Mouse (Mus musculus): ENCODE data around the gene Gpr176. TPM values are rescaled to one million over a fixed set of nuclear protein-coding genes. Genes with fewer than 3 reads are reported as not detected.

The Gpr176 gene
- polyA plus RNA-seq, 1 experiment from 2014 or later = 0.17 TPM

DNA sequence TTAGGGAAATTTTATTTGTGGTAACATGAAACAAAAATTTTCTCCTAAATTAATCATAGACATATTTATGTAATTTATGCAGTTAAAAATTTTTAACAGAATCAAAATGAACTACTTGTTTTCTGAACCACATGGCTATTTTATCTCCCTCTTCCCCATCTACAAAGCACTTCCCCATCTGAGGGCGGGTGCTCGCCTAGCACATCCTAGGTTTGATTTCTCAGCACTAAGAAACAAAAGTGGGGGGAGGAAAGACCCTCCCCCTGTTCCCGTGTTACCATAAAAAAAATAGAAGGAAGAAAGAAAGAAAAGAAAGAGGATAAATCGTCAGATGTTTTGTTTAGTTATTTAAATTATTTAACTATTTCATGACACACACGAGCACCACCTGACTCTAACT lies 18.0 kb upstream of the Gpr176 start:
- no peak overlapping the region for H3K4me3 ChIP-seq
- H3K9me3 ChIP-seq = peaks cover 10% of the 10 kb centered on the region; the same call in 1 of the 2 replicates
- H3K36me3 ChIP-seq (replicated peaks) = 0 out of 2 replicates have a peak, but pooled peaks cover 4% of the 10 kb centered on the region
- H3K4me1 ChIP-seq = peaks cover 24% of the 10 kb centered on the region
- no peak for DNase-seq (ENCODE audit: low spot score)
- no peak overlapping the region for H3K27ac ChIP-seq (replicated peaks)
- 84% methylated on average over 5 of the region's 5 CpGs for WGBS
- H3K27me3 ChIP-seq (replicated peaks; ENCODE audit: low read depth, poor library complexity, severe bottlenecking) = no peaks in the 10 kb centered on the region

DNA sequence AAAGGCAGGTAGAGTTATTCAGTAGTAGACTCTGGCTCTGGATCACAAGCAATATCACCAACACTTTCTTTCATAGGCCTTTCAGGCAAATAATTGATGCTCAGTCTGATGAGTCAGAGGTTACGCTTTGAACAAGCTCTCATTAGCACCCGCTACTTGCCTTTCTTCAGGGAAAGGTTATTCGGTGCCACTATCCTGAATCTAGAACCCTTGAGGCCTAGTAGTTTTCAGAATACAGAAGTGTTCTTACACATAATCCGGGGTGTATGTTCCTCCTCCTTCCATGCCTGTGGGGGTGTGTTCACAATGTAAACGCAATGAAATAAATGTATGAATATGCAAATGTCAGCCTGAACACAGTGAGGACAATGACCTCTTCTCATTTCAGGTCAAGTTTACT lies 16.9 kb upstream of the Gpr176 start:
- DNase-seq (ENCODE audit: low spot score) = no peak
- Histone ChIP-seq H3K4me1 (peaks cover 24% of the 10 kb centered on the region), H3K9me3 (peaks cover under 1% of the 10 kb centered on the region; the same call in 1 of the 2 replicates), H3K27ac (replicated peaks) (no peak overlapping the region), H3K36me3 (replicated peaks) (no peaks in the 10 kb centered on the region), H3K4me3 (peak overlapping the region; percentile 13; the same call in 1 of the 2 replicates), H3K27me3 (replicated peaks; ENCODE audit: low read depth, poor library complexity, severe bottlenecking) (no peaks in the 10 kb centered on the region)
- WGBS = 90% methylated on average over 5 of the region's 5 CpGs

DNA sequence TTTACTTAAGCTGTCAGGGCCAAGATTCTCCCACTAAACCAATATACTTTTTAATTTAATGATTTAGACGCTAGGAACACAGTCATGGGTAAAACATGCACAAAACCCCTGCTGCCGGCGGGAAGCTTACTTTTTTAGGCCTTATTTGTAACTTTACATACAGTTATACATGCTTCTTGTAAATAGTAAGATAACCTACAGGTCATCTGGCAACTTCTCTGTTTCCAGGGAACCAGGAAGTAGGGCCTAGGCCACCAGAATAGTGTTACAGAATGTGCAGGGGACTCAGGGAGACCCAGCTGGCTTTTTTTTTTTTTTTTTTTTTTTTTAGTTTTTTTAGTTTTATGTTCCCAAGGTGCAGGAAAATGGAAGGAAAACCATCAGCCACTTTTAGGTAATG lies 16.4 kb upstream of the Gpr176 start:
- Histone ChIP-seq H3K27me3 (replicated peaks; ENCODE audit: low read depth, poor library complexity, severe bottlenecking) (no peaks in the 10 kb centered on the region), H3K4me1 (peaks cover 24% of the 10 kb centered on the region), H3K27ac (replicated peaks) (no peak overlapping the region), H3K9me3 (no peaks in the 10 kb centered on the region), H3K4me3 (peak overlapping the region; percentile 84), H3K36me3 (replicated peaks) (no peaks in the 10 kb centered on the region)
- 82% methylated on average over 3 of the region's 3 CpGs for WGBS
- no peak for DNase-seq (ENCODE audit: low spot score)

DNA sequence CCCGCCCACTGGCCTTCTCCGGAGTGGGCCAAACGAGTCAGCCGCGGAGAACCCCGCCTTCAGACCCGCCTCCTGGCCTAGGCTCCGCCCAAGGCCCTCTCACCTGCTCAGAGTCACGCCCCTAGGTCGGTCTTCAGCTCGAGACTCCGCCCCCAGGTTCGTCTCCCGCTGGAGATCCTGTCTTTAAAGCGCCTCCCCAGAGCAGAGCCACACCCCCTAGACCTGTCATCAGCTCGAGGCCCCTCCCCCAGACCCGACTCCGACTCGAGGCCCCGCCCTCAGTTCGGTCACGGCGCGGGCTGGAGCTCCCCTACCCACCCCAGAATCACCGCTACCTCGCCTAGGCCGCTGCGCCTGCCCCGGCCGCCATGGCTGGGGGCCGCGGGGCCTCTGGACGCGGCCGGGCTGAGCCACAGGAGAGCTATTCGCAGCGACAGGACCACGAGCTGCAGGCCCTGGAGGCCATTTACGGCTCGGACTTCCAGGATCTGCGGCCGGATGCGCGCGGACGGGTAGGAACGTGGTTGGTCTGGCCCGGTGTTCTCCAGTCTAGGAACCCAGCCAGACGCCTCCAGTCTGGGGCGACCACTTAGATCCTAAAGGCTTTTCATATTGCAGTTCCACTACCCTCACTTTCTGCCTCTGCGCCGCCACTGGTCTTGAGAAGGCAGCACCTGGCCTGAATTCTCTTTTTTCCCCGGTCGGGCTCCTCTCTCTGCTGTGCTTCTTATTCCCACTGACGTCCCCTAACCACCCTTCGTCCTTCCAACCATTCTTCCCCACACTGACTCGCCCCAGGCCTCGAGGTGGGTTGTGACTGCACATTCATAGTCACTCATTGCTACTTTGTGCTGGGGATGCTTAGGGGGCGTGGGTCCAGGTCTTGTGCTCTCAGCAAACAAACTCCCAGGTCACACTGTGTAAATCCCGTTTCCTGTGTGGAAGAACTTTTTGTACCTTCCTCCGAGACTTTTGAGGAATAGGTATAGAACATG lies 15.4 kb upstream of the Gpr176 start, which contains the start of gene Eif2ak4:
TSS of gene Eif2ak4 (plus strand) at position 278 of the 995 bp plus-strand sequence.
- Histone ChIP-seq H3K4me1 (peaks cover 24% of the 10 kb centered on the region), H3K9me3 (no peaks in the 10 kb centered on the region), H3K4me3 (peak within 1 kb of the TSS; percentile 84), H3K27ac (replicated peaks) (peak within 1 kb of the TSS; percentile 93), H3K36me3 (replicated peaks) (no peaks in the 10 kb centered on the region), H3K27me3 (replicated peaks; ENCODE audit: low read depth, poor library complexity, severe bottlenecking) (no peaks in the 10 kb centered on the region)
- peak; percentile 99 for DNase-seq (ENCODE audit: low spot score)
- under 1% methylated on average over 61 of the region's 61 CpGs for WGBS

DNA sequence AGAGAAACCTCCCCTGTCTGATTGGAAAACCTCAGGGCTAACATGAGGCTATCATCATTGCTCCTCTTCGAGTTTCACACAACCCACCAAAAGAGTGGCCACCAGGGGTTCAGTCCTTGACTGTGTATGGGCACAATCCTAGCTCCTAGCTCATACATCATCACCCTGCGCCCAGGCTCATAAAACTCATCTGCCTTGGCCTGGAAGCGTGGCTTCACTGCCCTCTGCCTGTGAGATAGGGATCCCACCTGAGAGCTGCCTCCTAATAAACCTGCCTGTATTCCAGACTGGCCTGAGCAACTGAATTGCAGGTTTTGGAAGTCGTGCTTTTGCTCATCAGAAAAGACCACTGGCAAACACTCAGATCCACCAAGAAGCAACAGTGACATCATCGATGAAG lies 10.2 kb upstream of the Gpr176 start:
- H3K36me3 ChIP-seq (replicated peaks) = no peaks in the 10 kb centered on the region
- no peak overlapping the region for H3K4me3 ChIP-seq
- H3K9me3 ChIP-seq = no peaks in the 10 kb centered on the region
- no peaks in the 10 kb centered on the region; the same call in 1 of the 2 replicates for H3K27me3 ChIP-seq (replicated peaks; ENCODE audit: low read depth, poor library complexity, severe bottlenecking)
- WGBS = 68% methylated on average over 5 of the region's 5 CpGs
- H3K4me1 ChIP-seq = peaks cover 7% of the 10 kb centered on the region
- no peak overlapping the region for H3K27ac ChIP-seq (replicated peaks)
- DNase-seq (ENCODE audit: low spot score) = peak; percentile 13

DNA sequence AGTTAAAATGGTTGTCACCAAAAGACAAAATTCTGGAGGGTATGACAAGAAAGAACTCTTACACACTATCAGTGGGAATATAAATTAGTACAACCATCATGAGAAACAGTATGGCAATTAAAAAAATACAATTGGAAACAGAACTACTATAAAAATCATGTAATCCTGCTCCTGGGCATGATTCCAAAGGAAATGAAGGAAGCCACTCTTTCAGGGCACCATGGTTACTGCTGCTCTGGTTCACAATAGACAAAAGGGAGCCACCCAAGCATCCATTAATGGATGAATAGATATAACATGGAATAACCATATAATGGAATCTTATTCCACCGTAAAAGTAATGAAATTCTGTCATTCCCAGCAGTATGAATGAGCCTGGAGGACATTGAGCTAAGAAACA lies 6.5 kb upstream of the Gpr176 start:
- Histone ChIP-seq H3K27me3 (replicated peaks; ENCODE audit: low read depth, poor library complexity, severe bottlenecking) (peaks cover 20% of the 10 kb centered on the region), H3K36me3 (replicated peaks) (no peaks in the 10 kb centered on the region), H3K27ac (replicated peaks) (no peak overlapping the region), H3K4me3 (no peak overlapping the region), H3K4me1 (no peaks in the 10 kb centered on the region), H3K9me3 (no peaks in the 10 kb centered on the region)
- 70% methylated on average over 1 of the region's 1 CpGs for WGBS
- DNase-seq (ENCODE audit: low spot score) = no peak

DNA sequence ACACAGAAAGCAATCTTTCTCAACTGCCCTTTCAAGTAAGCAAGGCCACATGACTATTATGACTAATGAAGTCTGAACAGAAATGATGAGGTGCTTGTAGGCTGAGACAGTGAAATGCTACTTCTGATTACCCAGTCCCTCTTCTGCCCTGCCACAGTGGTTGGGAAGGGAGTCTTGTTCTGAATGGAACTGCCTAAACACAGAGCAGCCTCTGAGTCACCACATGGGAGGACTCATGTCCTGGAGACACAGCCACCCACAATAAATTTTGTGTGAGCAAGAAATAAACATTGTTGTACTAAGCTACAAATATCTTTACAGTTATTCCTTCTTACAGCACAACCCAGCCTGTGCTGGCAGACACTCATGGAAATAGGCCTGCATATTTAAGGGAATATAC lies 2.7 kb upstream of the Gpr176 start:
- Histone ChIP-seq H3K4me3 (no peak overlapping the region), H3K27ac (replicated peaks) (no peak overlapping the region), H3K4me1 (peaks cover 18% of the 10 kb centered on the region), H3K36me3 (replicated peaks) (no peaks in the 10 kb centered on the region), H3K27me3 (replicated peaks; ENCODE audit: low read depth, poor library complexity, severe bottlenecking) (peaks cover 55% of the 10 kb centered on the region), H3K9me3 (no peaks in the 10 kb centered on the region)
- DNase-seq (ENCODE audit: low spot score) = no peak

DNA sequence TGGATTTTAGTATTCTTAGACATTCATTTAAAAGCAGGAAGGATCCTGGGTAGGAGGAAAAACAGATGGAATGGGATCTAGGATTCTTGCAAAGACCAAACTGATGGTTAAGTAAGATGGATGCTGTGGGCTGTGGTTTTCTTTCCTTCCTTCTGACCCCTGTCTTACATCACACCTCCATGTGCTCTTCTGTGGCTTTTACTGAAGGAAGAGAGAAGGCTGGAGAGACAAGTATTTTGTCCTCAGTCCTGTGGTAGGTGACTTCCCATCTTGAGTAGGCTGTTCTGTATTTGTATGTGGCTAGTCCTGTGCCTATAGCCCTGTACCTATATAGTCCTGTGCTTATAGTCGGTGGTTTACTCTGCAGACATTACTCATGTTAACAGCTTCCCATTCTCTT lies 2.3 kb upstream of the Gpr176 start:
- DNase-seq (ENCODE audit: low spot score) = no peak
- Histone ChIP-seq H3K9me3 (no peaks in the 10 kb centered on the region), H3K4me3 (no peak overlapping the region), H3K27me3 (replicated peaks; ENCODE audit: low read depth, poor library complexity, severe bottlenecking) (peaks cover 59% of the 10 kb centered on the region), H3K36me3 (replicated peaks) (no peaks in the 10 kb centered on the region), H3K27ac (replicated peaks) (no peak overlapping the region), H3K4me1 (peaks cover 18% of the 10 kb centered on the region)
- 89% methylated on average over 1 of the region's 1 CpGs for WGBS

DNA sequence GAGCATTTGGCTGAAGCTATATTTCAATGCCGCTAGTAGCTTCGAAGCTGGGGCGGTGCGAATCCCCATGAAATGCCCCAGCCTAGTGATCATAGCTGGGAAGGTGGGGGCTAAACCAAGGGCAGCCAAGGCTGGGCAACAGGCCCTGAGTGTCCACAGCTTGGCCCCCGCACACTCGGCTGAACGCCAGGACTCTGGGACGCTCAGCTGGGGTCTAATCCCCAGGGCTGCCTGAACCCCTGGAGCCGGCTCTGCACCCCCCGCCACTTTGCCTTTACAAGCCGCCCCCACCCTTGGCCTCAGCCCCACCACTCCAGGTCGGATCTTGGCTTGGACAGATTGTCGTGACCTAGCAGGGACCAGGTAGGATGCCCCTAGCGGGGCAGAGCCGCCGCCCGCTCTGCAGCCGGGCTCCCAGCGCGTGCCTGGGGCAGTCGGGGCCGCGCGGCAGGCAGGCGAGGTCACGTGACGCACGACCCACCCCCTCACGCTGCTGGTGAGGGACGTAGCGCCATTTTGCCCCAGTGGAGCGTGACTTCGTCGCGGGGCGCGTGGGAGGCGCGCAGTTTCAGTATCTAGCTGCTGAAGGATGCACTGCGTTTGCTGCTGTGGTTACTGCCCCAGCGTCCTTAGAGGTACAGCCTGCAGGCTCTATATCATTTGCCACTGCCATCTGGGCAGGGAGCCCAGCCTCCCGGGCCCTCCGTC lies 507 bp upstream of the Gpr176 start:
- Histone ChIP-seq H3K27ac (replicated peaks) (peak overlapping the region; percentile 72), H3K4me3 (peak overlapping the region; percentile 63), H3K9me3 (no peaks in the 10 kb centered on the region), H3K4me1 (peaks cover 18% of the 10 kb centered on the region), H3K27me3 (replicated peaks; ENCODE audit: low read depth, poor library complexity, severe bottlenecking) (peaks cover 77% of the 10 kb centered on the region), H3K36me3 (replicated peaks) (no peaks in the 10 kb centered on the region)
- peak; percentile 90 for DNase-seq (ENCODE audit: low spot score)
- WGBS = 3% methylated on average over 43 of the region's 43 CpGs

DNA sequence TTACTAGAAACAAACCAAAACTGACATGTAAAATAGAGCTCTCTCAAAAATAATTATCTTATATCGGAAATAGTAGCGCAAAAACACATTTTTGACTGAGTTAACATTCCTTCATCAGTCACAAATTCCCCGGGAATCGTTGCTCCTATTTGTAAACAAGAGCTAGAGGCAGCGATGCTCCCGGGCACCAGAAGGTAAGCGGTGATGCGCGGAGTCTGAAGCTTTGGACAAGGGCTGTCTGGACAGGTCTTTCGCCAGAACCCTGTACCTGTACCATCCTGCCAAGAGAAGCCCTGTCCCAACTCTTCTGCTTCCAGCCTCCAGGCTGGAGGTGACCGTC lies 688 bp downstream of the Gpr176 start:
- H3K9me3 ChIP-seq = no peaks in the 10 kb centered on the region
- H3K36me3 ChIP-seq (replicated peaks) = no peaks in the 10 kb centered on the region
- WGBS = 8% methylated on average over 11 of the region's 11 CpGs
- peaks cover 78% of the 10 kb centered on the region for H3K27me3 ChIP-seq (replicated peaks; ENCODE audit: low read depth, poor library complexity, severe bottlenecking)
- no peak for DNase-seq (ENCODE audit: low spot score)
- H3K4me3 ChIP-seq = peak overlapping the region; percentile 63
- H3K27ac ChIP-seq (replicated peaks) = 0 out of 2 replicates have a peak overlapping the region, but pooled peaks have one; percentile 72
- H3K4me1 ChIP-seq = peaks cover 18% of the 10 kb centered on the region

DNA sequence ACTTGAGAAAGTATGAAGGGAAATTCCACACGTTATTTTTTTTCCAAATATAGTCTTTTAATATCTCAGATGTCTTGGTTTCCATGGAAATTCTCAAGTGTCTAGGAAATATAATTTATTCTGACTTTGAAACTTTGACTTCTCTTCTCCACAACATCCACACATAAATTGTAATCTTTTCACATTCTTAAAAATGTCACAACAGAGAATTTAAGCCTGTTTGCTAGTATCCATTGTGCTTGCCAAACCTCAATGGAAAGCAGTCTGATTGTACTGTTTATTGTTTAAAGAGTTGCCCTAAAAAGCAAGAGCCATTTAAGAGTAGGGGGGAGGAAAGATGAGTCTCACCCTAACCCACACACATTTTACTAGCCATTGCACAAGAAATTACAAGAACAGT lies 1.4 kb downstream of the Gpr176 start:
- H3K4me3 ChIP-seq = no peak overlapping the region
- H3K9me3 ChIP-seq = no peaks in the 10 kb centered on the region
- H3K27me3 ChIP-seq (replicated peaks; ENCODE audit: low read depth, poor library complexity, severe bottlenecking) = peaks cover 78% of the 10 kb centered on the region
- no peaks in the 10 kb centered on the region for H3K36me3 ChIP-seq (replicated peaks)
- WGBS = 60% methylated on average over 1 of the region's 1 CpGs
- no peak for DNase-seq (ENCODE audit: low spot score)
- no peak overlapping the region for H3K27ac ChIP-seq (replicated peaks)
- H3K4me1 ChIP-seq = peaks cover 18% of the 10 kb centered on the region

DNA sequence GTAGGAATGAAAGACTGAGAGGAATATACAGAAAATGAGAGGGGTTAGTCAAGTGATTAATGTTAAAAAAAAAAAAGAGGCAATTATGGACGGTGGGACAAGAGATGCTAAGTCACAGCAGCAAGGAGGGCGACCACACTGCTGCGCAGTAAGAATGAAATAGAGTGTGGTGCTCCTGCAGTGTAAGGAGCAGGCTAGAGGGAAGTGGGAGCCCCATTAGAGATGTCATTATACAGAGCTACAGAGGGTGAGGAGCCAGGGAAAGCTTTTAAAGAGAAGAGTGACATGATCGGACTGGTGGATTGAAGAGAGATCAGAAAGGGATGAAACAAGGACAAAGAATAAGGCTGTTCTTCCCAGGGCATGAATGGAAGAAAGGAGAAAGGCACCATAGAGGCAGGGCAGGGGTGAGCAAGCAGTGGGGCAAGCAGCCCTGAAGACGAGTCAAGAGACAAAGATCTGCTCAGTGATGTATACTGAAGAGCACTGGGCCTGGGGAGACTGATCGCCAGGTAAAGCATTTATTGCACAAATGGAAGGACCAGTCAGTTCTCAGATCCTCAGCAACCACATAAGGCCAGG lies 18.0 kb downstream of the Gpr176 start:
- H3K9me3 ChIP-seq = no peaks in the 10 kb centered on the region
- H3K36me3 ChIP-seq (replicated peaks) = no peaks in the 10 kb centered on the region
- no peak overlapping the region for H3K4me3 ChIP-seq
- WGBS = 69% methylated on average over 6 of the region's 6 CpGs
- H3K27ac ChIP-seq (replicated peaks) = no peak overlapping the region
- DNase-seq (ENCODE audit: low spot score) = no peak
- peaks cover 10% of the 10 kb centered on the region for H3K4me1 ChIP-seq
- H3K27me3 ChIP-seq (replicated peaks; ENCODE audit: low read depth, poor library complexity, severe bottlenecking) = no peaks in the 10 kb centered on the region

All from embryonic facial prominence, embryonic 10.5 days (tissue).